Mouse (Mus musculus) liver, embryonic 16.5 days (tissue): Measurements from ENCODE around the gene Kmo. TPM values are rescaled to one million over a fixed set of nuclear protein-coding genes. Genes with fewer than 3 reads are reported as not detected.

Experiments
- ATAC-seq: fragments of 200-750 bp; cut with Nextera tagmentation; 2 replicates; pipeline ENCODE4 v1.8.0; 2017; ENCODE audit warnings: low read depth, mild to moderate bottlenecking, moderate number of reproducible peaks, moderate library complexity
- H3K27ac ChIP-seq: fragments of 300-500 bp; sonication (generic); 2 replicates; pipeline ENCODE4 v1.5.1; 2014; ENCODE audit warnings: mild to moderate bottlenecking, low read length
- H3K27me3 ChIP-seq: fragments of 300-500 bp; sonication (generic); 2 replicates; pipeline ENCODE4 v1.6.1; 2014; ENCODE audit warnings: low read depth, low read length, mixed read lengths; ENCODE audit not compliant: control insufficient read depth, insufficient read depth
- H3K36me3 ChIP-seq: fragments of 300-500 bp; sonication (generic); 2 replicates; pipeline ENCODE4 v1.6.1; 2014; ENCODE audit warnings: mild to moderate bottlenecking; ENCODE audit not compliant: control insufficient read depth, insufficient read depth
- H3K4me1 ChIP-seq: fragments of 300-500 bp; sonication (generic); 2 replicates; pipeline ENCODE4 v1.6.1; 2014; ENCODE audit warnings: low read depth, low read length, mixed read lengths; ENCODE audit not compliant: control insufficient read depth
- H3K4me2 ChIP-seq: fragments of 300-500 bp; sonication (generic); 2 replicates; pipeline ENCODE4 v1.6.1; 2014; ENCODE audit warnings: low read depth, low read length, mixed read lengths
- H3K4me3 ChIP-seq: fragments of 300-500 bp; sonication (generic); 2 replicates; pipeline ENCODE4 v1.5.1; 2014; ENCODE audit warnings: low read depth, mild to moderate bottlenecking, low read length
- H3K9ac ChIP-seq: fragments of 300-500 bp; sonication (generic); 2 replicates; pipeline ENCODE4 v1.6.1; 2014; ENCODE audit warnings: low read depth, low read length
- H3K9me3 ChIP-seq: fragments of 300-500 bp; sonication (generic); replicated peaks from 2 replicates; pipeline ENCODE4 v1.6.1; 2016; ENCODE audit warnings: low read length; ENCODE audit not compliant: control insufficient read depth
- WGBS: fragments of 180-500 bp; shearing (Covaris S2); extraction: QIAGEN DNeasy Blood & Tissue Kit; methylation state at CpG from one replicate; pipeline ENCODE4 v1.1.7; 2014; ENCODE audit not compliant: insufficient replicate concordance; 5-methylcytosine and 5-hydroxymethylcytosine counted together
- polyA plus RNA-seq: library from polyadenylated mRNA; unstranded; fragments of >200 nt; fragmentation: Nextera tagmentation; extraction: Ambion mirVana; gene quantifications from 2 replicates; pipeline ENCODE4 v1.2.1, GENCODE M21; 2015

Gene Kmo
- polyA plus RNA-seq, 1 experiment from 2014 or later = 15.0 TPM

GRCm38 (mm10) chr1:175673563-175674325, 53.6 kb downstream of the Kmo start:
- ATAC-seq = no peak
- H3K27ac ChIP-seq = no peak overlapping the region
- no peak overlapping the region for H3K9ac ChIP-seq
- no peaks in the 10 kb centered on the region for H3K27me3 ChIP-seq
- H3K4me1 ChIP-seq = no peaks in the 10 kb centered on the region
- H3K4me3 ChIP-seq = no peak overlapping the region
- no peak overlapping the region for H3K4me2 ChIP-seq
- H3K36me3 ChIP-seq = no peaks in the 10 kb centered on the region
- WGBS = 61% methylated on average over 7 of the region's 7 CpGs
- no peaks in the 10 kb centered on the region for H3K9me3 ChIP-seq

DNA sequence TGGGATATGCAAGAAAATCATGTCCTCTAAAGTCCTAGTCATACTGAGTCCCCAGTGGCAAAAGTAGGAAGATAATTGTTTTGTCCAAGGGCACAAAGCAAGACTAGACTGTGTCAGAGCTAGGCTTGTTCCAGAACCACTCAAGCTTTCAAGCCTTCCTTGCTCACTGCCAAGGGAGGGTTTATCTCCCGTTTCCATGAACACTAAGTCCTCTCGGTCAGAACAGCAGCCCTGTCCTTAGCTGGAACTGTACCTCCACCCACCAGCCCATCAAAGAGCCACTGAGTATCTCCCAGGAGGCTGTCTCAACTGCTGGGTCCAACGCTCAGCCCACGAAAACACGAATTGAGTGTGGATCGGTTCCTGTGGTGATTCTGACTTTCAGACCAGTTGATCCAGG, 54.9 kb downstream of the Kmo start:
- Histone ChIP-seq H3K27ac (no peak overlapping the region), H3K27me3 (no peaks in the 10 kb centered on the region), H3K4me3 (no peak overlapping the region), H3K9ac (no peak overlapping the region), H3K4me2 (no peak overlapping the region), H3K4me1 (no peaks in the 10 kb centered on the region), H3K9me3 (no peaks in the 10 kb centered on the region), H3K36me3 (no peaks in the 10 kb centered on the region)
- no peak for ATAC-seq
- 65% methylated on average over 6 of the region's 6 CpGs for WGBS

- 58% methylated on average over 6 of the region's 6 CpGs for WGBS
- ATAC-seq = no peak
- H3K27me3 ChIP-seq = no peaks in the 10 kb centered on the region
- no peaks in the 10 kb centered on the region for H3K4me1 ChIP-seq
- H3K9me3 ChIP-seq = no peaks in the 10 kb centered on the region
- no peaks in the 10 kb centered on the region for H3K36me3 ChIP-seq
- H3K9ac ChIP-seq = no peak overlapping the region
- no peak overlapping the region for H3K4me2 ChIP-seq
- no peak overlapping the region for H3K4me3 ChIP-seq
- H3K27ac ChIP-seq = no peak overlapping the region
These were observed 57.3 kb downstream of the Kmo start for GRCm38 (mm10) chr1:175677459-175677858.

DNA sequence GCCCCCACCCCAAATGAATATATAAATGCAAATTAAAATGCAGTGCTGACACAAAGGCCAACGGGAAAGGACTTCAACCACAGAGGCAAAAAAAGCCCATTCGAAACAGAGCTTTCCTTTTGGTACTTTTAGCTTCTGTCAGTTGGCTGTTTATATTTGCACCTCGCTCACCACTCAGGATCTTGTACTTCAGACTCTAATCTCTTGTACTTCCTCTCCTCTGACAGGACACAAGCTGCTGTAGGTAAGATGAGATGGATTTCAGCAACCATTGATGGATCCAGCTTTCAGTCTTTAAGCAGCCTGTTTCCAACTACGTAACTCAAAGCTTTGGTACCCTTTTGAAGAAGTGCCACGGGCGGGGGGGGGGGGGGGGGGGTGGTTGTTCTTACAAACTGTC, 60.8 kb downstream of the Kmo start:
- no peak for ATAC-seq
- 64% methylated on average over 5 of the region's 6 CpGs for WGBS
- Histone ChIP-seq H3K27me3 (no peaks in the 10 kb centered on the region), H3K9me3 (no peaks in the 10 kb centered on the region), H3K27ac (no peak overlapping the region), H3K4me3 (no peak overlapping the region), H3K4me1 (no peaks in the 10 kb centered on the region), H3K4me2 (no peak overlapping the region), H3K36me3 (no peaks in the 10 kb centered on the region), H3K9ac (no peak overlapping the region)

- Histone ChIP-seq H3K36me3 (no peaks in the 10 kb centered on the region), H3K27ac (peak overlapping the region; percentile 76), H3K4me3 (peak overlapping the region; percentile 80), H3K9ac (peak overlapping the region; percentile 83), H3K4me1 (peaks cover 11% of the 10 kb centered on the region), H3K9me3 (no peaks in the 10 kb centered on the region), H3K27me3 (no peaks in the 10 kb centered on the region), H3K4me2 (peak overlapping the region; percentile 99)
- ATAC-seq = no peak; the same call in 1 of the 2 replicates
- under 1% methylated on average over 22 of the region's 22 CpGs for WGBS
These were observed 71.6 kb downstream of the Kmo start for GRCm38 (mm10) chr1:175691686-175692245.

- Histone ChIP-seq H3K27ac (peak within 1 kb of the TSS; percentile 76), H3K4me1 (peaks cover 11% of the 10 kb centered on the region), H3K36me3 (no peaks in the 10 kb centered on the region), H3K4me2 (peak within 1 kb of the TSS; percentile 99), H3K4me3 (peak within 1 kb of the TSS; percentile 80), H3K9me3 (no peaks in the 10 kb centered on the region), H3K27me3 (no peaks in the 10 kb centered on the region), H3K9ac (peak within 1 kb of the TSS; percentile 83)
- peak; percentile 94 for ATAC-seq
- WGBS = under 1% methylated on average over 67 of the region's 73 CpGs
These were observed 72.2 kb downstream of the Kmo start, which contains the start of the genes Opn3 and Chml for GRCm38 (mm10) chr1:175692246-175692996. TSS of gene Opn3 (minus strand) at chr1:175692776. TSS of gene Chml (minus strand) at chr1:175692901.

DNA sequence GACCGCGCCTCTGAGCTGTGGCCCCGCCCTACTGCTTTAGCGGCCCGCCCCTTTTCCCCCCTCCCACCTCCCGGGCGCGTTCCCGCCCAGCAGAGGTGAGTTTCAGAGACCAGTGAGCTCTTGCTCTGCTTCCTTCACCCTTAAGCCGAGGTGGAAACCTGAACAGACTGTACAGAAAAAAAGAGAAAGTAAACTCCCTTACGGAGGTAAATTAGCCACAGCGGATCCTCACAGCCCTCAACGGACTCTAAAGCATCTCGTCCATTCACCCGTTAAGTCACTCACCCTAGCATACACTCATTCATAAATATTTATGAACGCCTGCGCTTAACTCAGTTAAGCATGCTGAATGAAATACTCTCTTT, 72.8 kb downstream of the Kmo start:
- no peak for ATAC-seq
- Histone ChIP-seq H3K4me1 (peaks cover 11% of the 10 kb centered on the region), H3K4me2 (peak overlapping the region; percentile 99), H3K27ac (peak overlapping the region; percentile 45; the same call in 1 of the 2 replicates), H3K27me3 (no peaks in the 10 kb centered on the region), H3K9me3 (no peaks in the 10 kb centered on the region), H3K36me3 (no peaks in the 10 kb centered on the region), H3K9ac (peak overlapping the region; percentile 64), H3K4me3 (peak overlapping the region; percentile 80)
- WGBS = under 1% methylated on average over 17 of the region's 17 CpGs

DNA sequence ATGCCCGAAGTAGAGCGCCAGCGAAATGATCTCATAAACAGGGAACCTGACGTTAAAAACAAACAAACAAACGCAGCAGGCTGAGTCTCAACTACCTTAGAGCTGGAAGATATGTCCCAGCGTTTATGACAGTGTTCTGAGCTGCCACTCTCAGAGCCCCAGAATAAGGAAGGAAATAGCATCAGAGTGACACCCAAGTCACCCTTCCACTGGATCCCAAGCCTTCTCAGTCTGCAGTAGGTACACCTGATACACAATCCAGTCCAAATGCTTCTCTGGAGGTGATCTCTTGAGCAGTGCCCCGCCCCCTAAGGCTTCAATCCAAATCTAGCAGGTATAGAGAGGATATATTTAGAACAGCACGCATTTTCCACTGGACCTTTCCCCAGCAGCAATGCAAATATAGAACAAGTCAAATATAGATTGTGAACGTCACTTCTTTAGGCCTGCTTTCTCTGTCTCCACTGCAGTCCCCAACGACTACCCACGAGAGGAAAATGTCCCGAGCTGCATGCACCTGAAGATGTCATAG, 73.3 kb downstream of the Kmo start:
- 32% methylated on average over 12 of the region's 12 CpGs for WGBS
- Histone ChIP-seq H3K9ac (peak overlapping the region; percentile 64), H3K4me3 (peak overlapping the region; percentile 80), H3K36me3 (no peaks in the 10 kb centered on the region), H3K27ac (peak overlapping the region; percentile 45; the same call in 1 of the 2 replicates), H3K4me2 (peak overlapping the region; percentile 99), H3K27me3 (no peaks in the 10 kb centered on the region), H3K4me1 (peaks cover 11% of the 10 kb centered on the region), H3K9me3 (no peaks in the 10 kb centered on the region)
- ATAC-seq = no peak
